Mouse (Mus musculus): ENCODE data around the gene Tm4sf5. TPM values are rescaled to one million over a fixed set of nuclear protein-coding genes. Genes with fewer than 3 reads are reported as not detected.
"Not testable (repeated sequence)": the region's sequence is repeated elsewhere in the genome, so short reads cannot be mapped to it uniquely, and the experiment has no call there.

Gene Tm4sf5
- total RNA-seq, 2 experiments from 2014 or later = 0.89 to 1.4 TPM

GRCm38 (mm10) chr11:70506962-70507515, 2.0 kb downstream of the Tm4sf5 start:
- DNase-seq = no peak
- intact Hi-C loops (cut with DNase I) = loop anchor here (1.0 to 2.0 kb wide), 3 partner anchors 55 to 92 kb away; partner anchors contain the start of gene Arrb2

- intact Hi-C loops (cut with DNase I) = no loop called here
Observed at GRCm38 (mm10) chr11:70509753-70510564, 4.9 kb downstream of the Tm4sf5 start.

GRCm38 (mm10) chr11:70511242-70511641, 6.2 kb downstream of the Tm4sf5 start:
- intact Hi-C loops (cut with DNase I) = no loop called here
- no peak for DNase-seq

More at GRCm38 (mm10) chr11:70509753-70510564, 4.9 kb downstream of the Tm4sf5 start:
- peak in 1 of 2 experiments; percentile 41 for DNase-seq

GRCm38 (mm10) chr11:70511825-70512224, 6.8 kb downstream of the Tm4sf5 start:
- intact Hi-C loops (cut with DNase I) = no loop called here
- DNase-seq = no peak

GRCm38 (mm10) chr11:70512709-70513342, 7.8 kb downstream of the Tm4sf5 start:
- no peak for DNase-seq
- intact Hi-C loops (cut with DNase I) = no loop called here

DNA sequence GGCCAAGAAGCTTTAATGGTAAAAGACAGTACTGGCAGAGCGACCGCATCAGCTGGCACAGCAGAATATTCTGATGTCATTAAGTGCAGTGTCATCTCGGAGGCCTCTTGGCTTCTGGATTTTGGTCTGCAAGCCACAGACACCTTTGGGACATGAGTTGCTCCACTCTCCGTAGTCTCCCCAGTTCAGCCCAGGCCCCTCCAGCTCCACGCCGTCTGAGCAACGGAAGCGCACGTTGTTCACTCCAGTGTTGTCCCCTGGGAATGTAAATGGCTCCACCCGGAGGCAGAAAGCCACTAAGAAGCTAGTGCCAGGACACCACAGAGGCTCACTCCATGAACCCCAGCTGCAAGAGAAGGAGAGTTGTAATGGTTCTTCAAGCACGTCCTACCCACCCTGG, 8.5 kb downstream of the Tm4sf5 start:
- intact Hi-C loops (cut with DNase I) = no loop called here
- DNase-seq = peak; percentile 47 to 61

DNA sequence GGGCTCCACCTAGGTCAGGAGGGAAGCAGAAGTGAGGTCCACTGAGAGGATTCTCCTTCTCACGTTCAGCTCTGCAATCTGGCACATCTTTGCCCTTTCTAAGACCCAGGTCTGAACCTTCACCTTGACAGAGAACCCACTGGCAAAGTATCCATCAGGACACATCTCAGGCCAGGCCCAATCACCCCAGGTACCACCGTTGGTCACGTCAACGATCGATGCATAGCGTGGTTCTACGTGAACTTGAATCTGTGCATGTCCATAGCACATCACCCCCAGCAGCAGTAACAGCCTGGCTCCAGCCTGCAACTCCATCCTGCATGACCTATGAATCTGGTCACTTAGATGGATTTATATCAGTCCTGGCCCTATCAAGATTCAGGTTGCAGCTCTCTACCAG, 9.2 kb downstream of the Tm4sf5 start, which contains the start of gene Vmo1:
TSS of gene Vmo1 (minus strand) at position 329 of the 400 bp plus-strand sequence.
- intact Hi-C loops (cut with DNase I) = no loop called here
- DNase-seq = no peak

DNA sequence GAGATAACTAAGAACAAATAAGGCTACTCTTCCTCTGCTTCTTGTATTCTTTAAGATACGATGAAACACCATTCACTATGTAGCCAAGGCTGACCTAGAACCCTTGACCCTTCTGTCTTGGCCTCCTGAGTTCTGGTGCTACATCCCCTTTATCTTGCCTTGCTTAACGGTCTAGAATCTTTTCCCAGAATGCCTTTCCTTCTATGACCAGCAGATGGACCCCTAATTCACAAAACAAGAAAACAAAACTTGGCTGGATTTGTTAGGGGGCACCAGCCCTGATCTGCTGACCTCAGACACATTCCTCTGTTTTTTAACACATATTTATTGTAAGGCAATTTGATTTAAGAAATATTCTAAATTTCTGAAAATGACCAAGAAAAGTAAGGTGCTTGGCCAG, 11.3 kb downstream of the Tm4sf5 start:
- DNase-seq = peak; percentile 47 to 69
- intact Hi-C loops (cut with DNase I) = loop anchor here (1.0 to 2.0 kb wide), 2 partner anchors 89 to 238 kb away; no protein-coding TSS in a partner anchor

- DNase-seq = no peak
- intact Hi-C loops (cut with DNase I) = no loop called here
Observed at GRCm38 (mm10) chr11:70518436-70518835, 13.4 kb downstream of the Tm4sf5 start.

DNA sequence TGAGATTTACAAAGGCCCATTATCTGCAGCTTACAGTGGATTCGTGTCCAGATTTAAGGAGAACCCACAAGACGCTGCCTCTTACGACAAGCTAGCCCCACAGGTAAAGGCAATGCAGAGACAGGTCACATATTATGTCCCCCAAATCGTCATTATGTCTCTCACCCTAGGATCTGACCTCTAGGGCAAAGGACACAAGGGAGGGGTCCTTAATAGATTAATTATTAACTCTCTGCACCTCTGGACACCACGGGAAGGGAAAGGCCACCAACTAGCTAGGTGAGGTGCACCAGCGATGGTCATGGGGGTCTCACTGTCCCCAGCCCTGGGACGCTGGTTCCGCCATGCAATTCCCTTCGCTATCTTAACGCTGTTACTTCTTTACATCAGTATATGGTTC, 13.9 kb downstream of the Tm4sf5 start, which contains the start of gene Gltpd2:
TSS of gene Gltpd2 (plus strand) at position 274 of the 400 bp plus-strand sequence.
- intact Hi-C loops (cut with DNase I) = no loop called here

GRCm38 (mm10) chr11:70520178-70520769, 15.2 kb downstream of the Tm4sf5 start:
- DNase-seq = peak; percentile 67 to 68
- intact Hi-C loops (cut with DNase I) = no loop called here

More for the DNA sequence above, 13.9 kb downstream of the Tm4sf5 start, which contains the start of gene Gltpd2:
- no peak for DNase-seq

DNA sequence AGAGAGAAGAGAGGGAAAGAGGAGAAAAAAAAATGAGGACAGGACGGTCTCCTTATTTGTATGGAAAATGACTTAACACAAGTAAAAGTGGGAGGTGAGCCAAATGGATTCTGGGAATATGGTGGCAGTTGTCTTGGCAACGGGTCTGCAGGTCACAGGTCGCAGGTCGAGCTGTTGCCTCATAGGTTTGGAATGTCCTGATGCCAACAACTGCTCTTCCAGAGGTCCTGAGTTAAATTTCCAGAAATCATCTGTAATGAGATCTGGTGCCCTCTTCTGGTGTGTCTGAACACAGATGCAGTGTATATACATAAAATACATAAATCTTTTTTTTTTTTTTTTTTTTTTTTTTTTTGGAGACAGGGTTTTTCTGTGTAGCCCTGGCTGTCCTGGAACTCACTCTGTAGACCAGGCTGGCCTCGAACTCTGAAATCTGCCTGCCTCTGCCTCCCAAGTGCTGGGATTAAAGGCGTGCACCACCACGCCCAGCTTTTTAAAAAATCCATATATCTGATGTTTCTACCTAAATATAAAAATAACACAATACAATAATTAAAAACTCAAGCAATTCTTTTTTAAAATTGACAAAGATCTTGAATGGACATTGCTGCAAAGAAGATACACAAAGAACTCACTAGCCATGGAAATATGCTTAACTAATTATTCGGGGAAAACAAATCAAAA, 18.4 kb downstream of the Tm4sf5 start:
- intact Hi-C loops (cut with DNase I); DNase-seq: not testable (repeated sequence)

DNA sequence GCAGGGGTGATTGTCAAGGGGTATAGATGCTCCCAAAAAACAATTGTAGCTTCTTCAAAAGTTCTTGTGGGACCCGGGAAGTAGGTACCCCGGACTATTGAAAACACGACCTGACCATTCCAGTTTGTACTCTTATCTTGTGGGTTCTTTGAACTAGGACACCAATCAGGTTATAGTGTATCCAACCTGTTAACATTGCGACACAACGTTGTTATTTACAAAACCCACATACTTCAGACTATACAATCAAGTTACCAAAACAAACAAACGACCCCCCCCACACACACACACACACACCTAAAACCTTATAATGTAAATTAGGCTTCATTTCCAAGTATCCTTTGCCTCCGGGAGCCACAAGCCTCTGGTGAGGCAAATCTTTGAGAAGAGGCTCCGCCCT, 19.7 kb downstream of the Tm4sf5 start:
- peak in 1 of 2 experiments; percentile 13 for DNase-seq
- intact Hi-C loops (cut with DNase I) = no loop called here

GRCm38 (mm10) chr11:70525184-70525678, 20.2 kb downstream of the Tm4sf5 start, which contains the start of gene Psmb6:
TSS of gene Psmb6 (plus strand) at chr11:70525367.
- intact Hi-C loops (cut with DNase I) = no loop called here
- DNase-seq = peak; percentile 95 to 96

DNA sequence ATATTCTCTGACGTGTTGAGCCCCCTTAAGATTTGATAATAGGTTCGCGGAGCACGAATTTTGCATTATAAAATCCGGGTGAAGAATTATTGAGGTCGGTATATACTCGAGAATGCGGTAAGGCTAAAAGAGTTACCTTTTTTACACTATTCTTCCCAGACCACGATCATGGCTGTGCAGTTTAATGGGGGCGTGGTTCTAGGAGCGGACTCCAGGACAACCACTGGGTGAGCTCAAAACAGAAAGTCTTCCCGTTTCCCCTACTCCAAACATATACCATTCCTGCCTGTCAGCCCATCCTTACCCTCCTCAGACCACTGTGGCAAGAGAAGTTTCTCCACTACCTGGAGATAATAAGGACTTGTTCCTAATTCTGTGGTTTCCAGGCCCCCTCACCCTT, 20.7 kb downstream of the Tm4sf5 start:
- intact Hi-C loops (cut with DNase I) = loop anchor here (2.0 kb wide), 1 partner anchor 35 kb away; no protein-coding TSS in a partner anchor
- DNase-seq = no peak

DNA sequence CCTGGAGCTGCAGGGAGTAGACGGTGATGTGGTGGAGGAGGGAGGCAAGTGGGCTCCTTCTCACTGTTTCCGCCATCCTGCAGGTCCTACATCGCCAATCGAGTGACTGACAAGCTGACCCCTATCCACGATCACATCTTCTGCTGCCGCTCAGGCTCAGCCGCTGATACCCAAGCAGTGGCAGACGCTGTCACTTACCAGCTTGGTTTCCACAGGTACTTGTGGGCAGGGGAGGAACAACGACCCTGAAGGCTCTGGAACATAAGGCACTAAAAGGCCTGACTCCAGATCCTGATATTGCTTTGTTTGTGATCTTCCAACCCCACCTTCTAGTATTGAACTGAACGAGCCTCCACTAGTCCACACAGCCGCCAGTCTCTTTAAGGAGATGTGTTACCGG, 21.2 kb downstream of the Tm4sf5 start:
- no peak for DNase-seq
- intact Hi-C loops (cut with DNase I) = loop anchor here (2.0 kb wide), 1 partner anchor 35 kb away; no protein-coding TSS in a partner anchor

DNA sequence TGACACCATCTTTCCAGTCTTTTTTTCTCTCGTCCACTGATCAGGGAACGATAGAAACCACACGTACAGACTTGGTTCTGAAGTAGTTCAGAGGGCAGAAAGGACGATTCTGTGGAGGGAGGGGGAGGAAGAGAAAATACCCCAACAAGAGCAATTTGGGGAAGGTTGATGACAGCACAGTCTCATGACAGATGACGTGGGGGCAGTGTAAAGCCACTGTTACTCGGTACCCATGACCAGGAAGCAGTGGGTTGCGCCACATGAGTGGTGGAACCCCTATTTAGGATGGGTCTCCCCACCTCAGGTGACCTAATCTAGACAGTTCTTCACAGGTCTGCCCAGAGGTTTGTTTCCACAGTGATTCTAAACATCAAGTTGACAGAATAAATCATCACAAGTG, 23.6 kb downstream of the Tm4sf5 start:
- DNase-seq = no peak
- intact Hi-C loops (cut with DNase I) = no loop called here

DNA sequence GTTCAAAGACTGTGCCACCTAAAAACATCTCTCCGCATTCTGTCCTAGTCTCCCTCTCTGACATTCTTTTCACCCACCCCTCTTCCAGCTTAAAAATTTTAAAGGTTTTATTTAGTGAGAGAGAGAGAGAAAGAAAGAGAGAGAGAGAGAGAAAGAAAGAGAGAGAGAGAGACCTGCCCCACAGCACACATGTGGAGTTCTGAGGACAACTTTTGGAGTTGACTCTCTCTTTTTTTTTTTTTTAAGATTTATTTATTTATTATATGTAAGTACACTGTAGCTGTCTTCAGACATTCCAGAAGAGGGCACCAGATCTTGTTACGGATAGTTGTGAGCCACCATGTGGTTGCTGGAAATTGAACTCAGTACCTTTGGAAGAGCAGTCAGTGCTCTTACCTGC, 26.0 kb downstream of the Tm4sf5 start:
- DNase-seq; intact Hi-C loops (cut with DNase I): not testable (repeated sequence)

DNA sequence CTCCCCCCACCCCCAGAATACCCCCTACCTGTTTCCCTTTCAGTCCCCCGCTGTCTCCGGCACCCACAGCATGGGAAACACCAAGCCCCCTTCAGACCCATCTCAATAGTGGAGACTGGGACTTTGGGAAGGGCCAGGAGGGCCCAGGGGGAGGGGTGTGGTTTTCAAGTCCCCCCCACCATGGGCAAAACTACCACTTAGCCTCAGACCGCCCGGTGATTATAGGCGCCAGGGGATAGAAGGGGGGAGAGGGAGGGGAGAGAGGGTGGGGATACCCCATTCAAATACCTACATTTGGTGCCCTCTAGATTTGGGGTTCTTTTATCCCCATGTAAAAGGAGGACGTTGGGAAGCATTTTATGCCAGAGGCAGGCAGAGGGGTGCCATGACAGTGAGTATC, 27.8 kb downstream of the Tm4sf5 start, which contains the start of gene Gm40193:
TSS of gene Gm40193 (minus strand) at position 101 of the 400 bp plus-strand sequence.
- no peak for DNase-seq
- intact Hi-C loops (cut with DNase I) = no loop called here

DNA sequence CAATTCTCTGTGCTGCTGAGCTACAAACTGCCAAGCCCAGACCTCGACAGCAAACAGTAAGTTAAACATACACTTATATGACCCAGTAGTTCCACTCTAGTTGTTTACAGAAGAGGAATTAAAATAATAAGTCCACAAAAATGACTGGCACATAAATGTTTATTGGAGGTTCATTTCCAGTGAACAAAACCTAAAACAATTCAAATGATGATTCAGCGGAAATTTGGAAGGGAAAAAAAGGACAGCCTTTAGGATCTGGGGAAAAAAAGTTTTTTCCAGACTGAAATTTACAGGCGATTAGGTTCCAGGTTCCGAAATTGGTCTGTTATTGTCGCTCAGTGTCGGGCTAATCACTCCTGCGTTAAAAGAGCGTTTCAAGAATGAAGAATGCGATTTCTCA, 34.4 kb downstream of the Tm4sf5 start:
- intact Hi-C loops (cut with DNase I) = loop anchor here (1.0 kb wide), 1 partner anchor 66 kb away; no protein-coding TSS in a partner anchor
- DNase-seq = no peak

Measured in heart, postnatal 10 days (tissue).